Mouse (Mus musculus) midbrain, embryonic 14.5 days (tissue): ENCODE measurements around the gene Ndst2. TPM values are rescaled to one million over a fixed set of nuclear protein-coding genes. Genes with fewer than 3 reads are reported as not detected.

ENCODE experiments used
- ATAC-seq: fragments of 200-750 bp; cut with Nextera tagmentation; 2 replicates; pipeline ENCODE4 v1.8.0; 2017; ENCODE audit warnings: moderate number of reproducible peaks, moderate library complexity; ENCODE audit not compliant: low FRiP score, low TSS enrichment
- DNase-seq: peaks from one replicate; pipeline ENCODE4 v3.0.0-alpha.2; 2015
- H3K27ac ChIP-seq: fragments of 300-500 bp; sonication (generic); replicated peaks from 2 replicates; pipeline ENCODE4 v1.5.1; 2014; ENCODE audit warnings: mild to moderate bottlenecking, low read depth, low read length, moderate library complexity
- H3K27me3 ChIP-seq: fragments of 300-500 bp; sonication (generic); 2 replicates; pipeline ENCODE4 v1.6.1; 2014; ENCODE audit warnings: low read length, control low read depth, mixed read lengths; ENCODE audit not compliant: control insufficient read depth, insufficient read depth
- H3K36me3 ChIP-seq: fragments of 300-500 bp; sonication (generic); 2 replicates; pipeline ENCODE4 v1.6.1; 2014; ENCODE audit warnings: low read length, control low read depth; ENCODE audit not compliant: control insufficient read depth, insufficient read depth
- H3K4me1 ChIP-seq: fragments of 300-500 bp; sonication (generic); 2 replicates; pipeline ENCODE4 v1.6.1; 2014; ENCODE audit warnings: mild to moderate bottlenecking, antibody characterized with exemption, low read length, control low read depth; ENCODE audit not compliant: control insufficient read depth, insufficient read depth
- H3K4me2 ChIP-seq: fragments of 300-500 bp; sonication (generic); 2 replicates; pipeline ENCODE4 v1.6.1; 2014; ENCODE audit warnings: mild to moderate bottlenecking, low read length, moderate library complexity
- H3K4me3 ChIP-seq: fragments of 300-500 bp; sonication (generic); replicated peaks from 2 replicates; pipeline ENCODE4 v1.5.1; 2014; ENCODE audit warnings: low read depth, low read length
- H3K9ac ChIP-seq: fragments of 300-500 bp; sonication (generic); replicated peaks from 2 replicates; pipeline ENCODE4 v1.6.1; 2014; ENCODE audit warnings: mild to moderate bottlenecking, low read length, moderate library complexity
- H3K9me3 ChIP-seq: fragments of 300-500 bp; sonication (generic); 2 replicates; pipeline ENCODE4 v1.6.1; 2016; ENCODE audit warnings: low read length, control low read depth, mixed read lengths; ENCODE audit not compliant: control insufficient read depth
- WGBS: fragments of 180-500 bp; shearing (Covaris S2); extraction: QIAGEN DNeasy Blood & Tissue Kit; methylation state at CpG from one replicate; pipeline ENCODE4 v1.1.7; 2014; 5-methylcytosine and 5-hydroxymethylcytosine counted together
- polyA plus RNA-seq: library from polyadenylated mRNA; unstranded; fragments of >200 nt; fragmentation: Nextera tagmentation; extraction: Ambion mirVana; gene quantifications from 2 replicates; pipeline ENCODE4 v1.2.1, GENCODE M21; 2014

Ndst2 gene
- polyA plus RNA-seq, 1 experiment from 2014 or later: 20.5 TPM

- Histone ChIP-seq H3K9me3 (no peaks in the 10 kb centered on the region), H3K4me2 (no peak overlapping the region), H3K27ac (no peak overlapping the region), H3K27me3 (no peaks in the 10 kb centered on the region), H3K4me3 (no peak overlapping the region), H3K9ac (no peak overlapping the region), H3K36me3 (peaks cover 43% of the 10 kb centered on the region), H3K4me1 (no peaks in the 10 kb centered on the region)
- ATAC-seq (no peak), DNase-seq (no peak)
- 84% methylated on average over 5 of the region's 5 CpGs for WGBS
These were observed 34.2 kb upstream of the Ndst2 start for GRCm38 (mm10) chr14:20768581-20768980.

DNA sequence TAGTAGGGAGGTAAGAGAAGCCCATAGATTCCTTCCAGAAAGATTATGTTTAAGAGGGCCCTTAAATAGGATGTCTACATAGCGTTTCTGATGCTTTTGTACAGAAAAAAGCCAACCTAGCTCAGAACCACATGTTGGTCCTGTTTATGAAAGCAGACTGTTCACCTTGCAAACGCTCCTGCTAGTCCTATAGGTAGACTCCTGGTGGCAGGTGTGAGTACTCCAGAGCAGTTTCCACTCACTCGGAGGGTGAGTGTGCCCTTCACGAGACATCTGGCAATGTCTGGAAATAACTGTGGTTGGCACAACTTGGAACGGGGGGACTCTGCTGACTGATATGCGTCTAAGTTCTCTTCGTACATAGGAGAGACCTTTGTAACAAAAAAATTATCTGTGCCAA lies 33.6 kb upstream of the Ndst2 start:
- H3K9ac ChIP-seq: no peak overlapping the region
- no peaks in the 10 kb centered on the region for H3K27me3 ChIP-seq
- no peaks in the 10 kb centered on the region for H3K9me3 ChIP-seq
- no peak overlapping the region for H3K4me2 ChIP-seq
- ATAC-seq: no peak
- peaks cover 49% of the 10 kb centered on the region for H3K36me3 ChIP-seq
- H3K4me1 ChIP-seq: no peaks in the 10 kb centered on the region
- no peak for DNase-seq
- H3K4me3 ChIP-seq: no peak overlapping the region
- no peak overlapping the region for H3K27ac ChIP-seq
- WGBS: 97% methylated on average over 7 of the region's 7 CpGs

DNA sequence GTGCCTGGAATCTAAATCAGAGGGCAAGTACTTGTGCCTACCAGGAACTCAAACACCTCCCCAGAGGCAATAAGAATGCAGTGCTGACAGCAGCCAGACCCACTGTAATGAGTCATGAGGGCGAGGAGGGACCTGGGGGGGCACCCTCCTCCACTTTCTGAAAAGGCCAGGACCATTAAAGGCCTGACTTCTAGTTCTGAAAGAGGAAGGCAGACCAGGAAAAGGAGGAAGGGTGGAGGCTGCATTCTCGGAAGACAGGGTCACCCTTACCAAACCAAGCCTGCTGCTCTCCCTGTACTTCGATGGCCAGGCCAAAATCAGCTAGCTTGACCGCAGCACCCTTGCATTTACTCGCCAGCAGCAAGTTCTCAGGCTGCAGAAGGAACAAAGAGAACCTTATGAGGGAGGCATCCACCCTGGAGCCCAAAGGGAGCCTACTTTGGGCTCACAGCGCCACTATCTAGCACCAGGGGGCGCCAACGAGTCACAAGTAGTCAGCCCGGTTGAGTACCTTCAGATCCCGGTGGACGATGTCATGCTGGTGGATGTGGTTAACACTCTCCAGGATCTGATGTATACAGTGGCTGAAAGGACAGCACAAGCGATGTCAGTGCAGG lies 31.4 kb upstream of the Ndst2 start:
- DNase-seq (peak; percentile 94), ATAC-seq (no peak)
- Histone ChIP-seq H3K27ac (no peak overlapping the region), H3K27me3 (no peaks in the 10 kb centered on the region), H3K4me2 (no peak overlapping the region), H3K4me3 (no peak overlapping the region), H3K9me3 (no peaks in the 10 kb centered on the region), H3K4me1 (no peaks in the 10 kb centered on the region), H3K36me3 (peaks cover 66% of the 10 kb centered on the region), H3K9ac (no peak overlapping the region)
- WGBS: 34% methylated on average over 12 of the region's 12 CpGs

DNA sequence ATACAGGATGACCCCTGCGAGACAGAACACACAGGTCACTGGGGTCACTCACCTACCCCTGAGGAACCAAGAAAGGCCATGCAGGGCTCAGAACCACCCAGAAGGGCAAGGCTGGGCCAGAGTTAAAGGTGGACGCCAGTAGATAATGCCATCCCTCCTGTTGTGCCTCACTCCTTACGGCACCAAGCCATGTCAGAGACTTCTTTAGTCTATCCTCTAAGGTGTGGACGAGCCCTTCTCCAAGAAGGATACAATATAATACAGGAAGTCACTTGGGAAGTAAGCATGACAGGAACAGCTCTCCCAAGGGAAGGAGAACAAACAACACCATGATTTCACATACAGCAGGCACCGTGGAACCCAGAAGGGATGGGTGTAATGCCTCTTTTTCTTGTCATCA lies 30.6 kb upstream of the Ndst2 start:
- H3K9me3 ChIP-seq: no peaks in the 10 kb centered on the region
- ATAC-seq (no peak), DNase-seq (no peak)
- peaks cover 69% of the 10 kb centered on the region for H3K36me3 ChIP-seq
- WGBS: 91% methylated on average over 5 of the region's 5 CpGs
- no peaks in the 10 kb centered on the region for H3K27me3 ChIP-seq
- no peak overlapping the region for H3K9ac ChIP-seq
- no peak overlapping the region for H3K4me3 ChIP-seq
- H3K4me2 ChIP-seq: no peak overlapping the region
- H3K27ac ChIP-seq: no peak overlapping the region
- no peaks in the 10 kb centered on the region for H3K4me1 ChIP-seq

- H3K4me2 ChIP-seq: no peak overlapping the region
- H3K9me3 ChIP-seq: no peaks in the 10 kb centered on the region
- WGBS: 87% methylated on average over 8 of the region's 8 CpGs
- peaks cover 91% of the 10 kb centered on the region for H3K36me3 ChIP-seq
- H3K4me3 ChIP-seq: no peak overlapping the region
- DNase-seq (no peak), ATAC-seq (no peak)
- H3K4me1 ChIP-seq: no peaks in the 10 kb centered on the region
- H3K27me3 ChIP-seq: no peaks in the 10 kb centered on the region
- no peak overlapping the region for H3K27ac ChIP-seq
- no peak overlapping the region for H3K9ac ChIP-seq
These were observed 24.5 kb upstream of the Ndst2 start for GRCm38 (mm10) chr14:20758768-20759435.

DNA sequence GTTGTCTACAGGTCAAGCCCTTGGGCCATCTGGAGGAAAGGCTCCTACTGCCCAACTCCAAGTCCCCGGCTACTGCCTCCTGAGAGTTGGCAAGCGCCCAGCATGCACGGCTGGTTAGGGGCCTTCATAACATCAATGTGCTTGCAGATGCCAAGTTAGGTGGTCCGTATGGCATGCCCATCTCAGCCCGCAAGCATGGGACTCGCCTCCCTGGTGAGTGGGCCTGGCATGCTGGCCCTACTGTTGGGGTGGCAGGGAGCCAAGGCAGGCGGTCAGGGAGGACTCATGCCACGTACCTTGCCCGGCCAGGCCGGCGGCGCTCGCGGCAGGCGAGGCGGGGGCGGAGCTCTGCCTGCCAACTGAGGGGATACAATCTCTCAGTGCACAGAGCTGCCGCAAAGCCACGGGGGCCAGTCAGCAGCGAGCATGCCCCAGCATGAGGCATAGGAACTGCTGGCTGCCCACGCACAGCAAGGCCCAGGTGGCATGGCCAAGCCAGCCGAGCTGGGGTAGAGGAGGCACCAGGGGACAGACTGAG lies 23.1 kb upstream of the Ndst2 start:
- H3K9me3 ChIP-seq: no peaks in the 10 kb centered on the region
- H3K36me3 ChIP-seq: peaks cover 80% of the 10 kb centered on the region
- ATAC-seq: no peak
- no peaks in the 10 kb centered on the region for H3K4me1 ChIP-seq
- no peak overlapping the region for H3K4me3 ChIP-seq
- no peak overlapping the region for H3K4me2 ChIP-seq
- no peaks in the 10 kb centered on the region for H3K27me3 ChIP-seq
- H3K27ac ChIP-seq: no peak overlapping the region
- no peak for DNase-seq
- no peak overlapping the region for H3K9ac ChIP-seq
- WGBS: 93% methylated on average over 22 of the region's 22 CpGs

DNA sequence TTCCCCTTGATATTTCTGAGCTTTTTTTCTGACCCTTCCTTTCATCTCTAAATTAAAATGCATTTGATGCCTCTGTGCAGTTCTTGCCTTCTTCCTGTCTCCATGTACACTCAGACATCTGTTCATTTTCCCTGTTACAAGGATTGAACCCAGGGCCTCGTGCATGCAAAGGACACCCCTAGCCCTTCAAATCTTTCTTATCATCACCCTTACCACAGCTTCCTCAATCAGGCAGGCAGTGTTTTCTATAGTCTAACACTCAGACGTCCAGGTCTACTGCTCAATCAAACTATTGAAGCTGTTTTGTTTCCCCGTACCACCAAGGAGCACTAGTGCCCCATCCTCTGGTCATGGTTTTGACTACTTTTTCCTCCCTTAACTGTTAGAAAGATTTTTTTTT lies 19.4 kb upstream of the Ndst2 start:
- no peak overlapping the region for H3K9ac ChIP-seq
- H3K9me3 ChIP-seq: no peaks in the 10 kb centered on the region
- H3K27me3 ChIP-seq: no peaks in the 10 kb centered on the region
- ATAC-seq: no peak
- H3K4me2 ChIP-seq: no peak overlapping the region
- no peak overlapping the region for H3K4me3 ChIP-seq
- 85% methylated on average over 3 of the region's 3 CpGs for WGBS
- no peak overlapping the region for H3K27ac ChIP-seq
- peaks cover 48% of the 10 kb centered on the region for H3K36me3 ChIP-seq
- DNase-seq: no peak
- no peaks in the 10 kb centered on the region for H3K4me1 ChIP-seq

GRCm38 (mm10) chr14:20750503-20750902 lies 16.1 kb upstream of the Ndst2 start:
- H3K27ac ChIP-seq: no peak overlapping the region
- DNase-seq (no peak), ATAC-seq (no peak)
- WGBS: 94% methylated on average over 5 of the region's 5 CpGs
- H3K4me1 ChIP-seq: no peaks in the 10 kb centered on the region
- no peak overlapping the region for H3K9ac ChIP-seq
- H3K36me3 ChIP-seq: peaks cover 29% of the 10 kb centered on the region
- no peak overlapping the region for H3K4me3 ChIP-seq
- no peaks in the 10 kb centered on the region for H3K9me3 ChIP-seq
- H3K27me3 ChIP-seq: no peaks in the 10 kb centered on the region
- H3K4me2 ChIP-seq: no peak overlapping the region

GRCm38 (mm10) chr14:20749494-20750051 lies 15.2 kb upstream of the Ndst2 start:
- Histone ChIP-seq H3K9me3 (no peaks in the 10 kb centered on the region), H3K27ac (no peak overlapping the region), H3K4me1 (no peaks in the 10 kb centered on the region), H3K4me2 (no peak overlapping the region), H3K9ac (no peak overlapping the region), H3K36me3 (peaks cover 27% of the 10 kb centered on the region), H3K27me3 (no peaks in the 10 kb centered on the region), H3K4me3 (no peak overlapping the region)
- no peak for DNase-seq
- WGBS: 86% methylated on average over 4 of the region's 4 CpGs
- no peak for ATAC-seq
